Mouse (Mus musculus) myocyte (in vitro differentiated cells): ENCODE results near the gene Fam19a5. TPM values are rescaled to one million over a fixed set of nuclear protein-coding genes. Genes with fewer than 3 reads are reported as not detected.

Experiments
- H3K27me3 ChIP-seq: one replicate; pipeline ENCODE4 v1.6.1; 2011; ENCODE audit not compliant: control insufficient read depth, insufficient read depth, insufficient read length
- H3K36me3 ChIP-seq: one replicate; pipeline ENCODE4 v1.6.1; 2011; ENCODE audit not compliant: control insufficient read depth, insufficient read depth
- H3K4me2 ChIP-seq: one replicate; pipeline ENCODE4 v1.6.1; 2011; ENCODE audit warnings: low read depth, control low read depth
- H3K4me3 ChIP-seq: one replicate; pipeline ENCODE4 v1.5.1; 2011; ENCODE audit warnings: mild to moderate bottlenecking, control low read depth, moderate library complexity
- H3K79me2 ChIP-seq: one replicate; pipeline ENCODE4 v1.6.1; 2011; ENCODE audit not compliant: control insufficient read depth, insufficient read depth
- H3ac ChIP-seq: one replicate; pipeline ENCODE4 v1.6.1; 2011; ENCODE audit not compliant: control insufficient read depth, insufficient read length
- CEBPB ChIP-seq: IDR thresholded peaks from 2 replicates; pipeline ENCODE4 v1.6.1; 2011; ENCODE audit warnings: mild to moderate bottlenecking, moderate library complexity; ENCODE audit not compliant: poor library complexity, insufficient read depth, severe bottlenecking
- E2F4 ChIP-seq: IDR thresholded peaks from one replicate; pipeline ENCODE4 v1.6.1; 2011; ENCODE audit warnings: mild to moderate bottlenecking, control low read depth, moderate library complexity; ENCODE audit not compliant: insufficient read depth
- MAX ChIP-seq: IDR thresholded peaks from one replicate; pipeline ENCODE4 v1.6.1; 2011; ENCODE audit warnings: low read depth, mild to moderate bottlenecking, control low read depth
- MYOD1 ChIP-seq, 3 experiments: IDR thresholded peaks; one replicate each; pipeline ENCODE4 v1.6.1; 2011; ENCODE audit warnings: control low read depth in 2 of 3, low read depth in 2 of 3, mild to moderate bottlenecking in 2 of 3, moderate library complexity in 1 of 3; ENCODE audit not compliant: insufficient read length in 2 of 3, control insufficient read depth in 1 of 3
- MYOG ChIP-seq, 3 experiments: IDR thresholded peaks; one replicate each; pipeline ENCODE4 v1.6.1; 2011; ENCODE audit warnings: control low read depth in 2 of 3, low read depth in 2 of 3, mild to moderate bottlenecking in 2 of 3; ENCODE audit not compliant: insufficient read length in 2 of 3, control insufficient read depth in 1 of 3, insufficient read depth in 1 of 3
- POLR2A ChIP-seq: IDR thresholded peaks from one replicate; pipeline ENCODE4 v1.6.1; 2011; ENCODE audit warnings: low read depth, mild to moderate bottlenecking, control low read depth, moderate library complexity; ENCODE audit not compliant: insufficient read length
- POLR2AphosphoS2 ChIP-seq: IDR thresholded peaks from one replicate; pipeline ENCODE4 v1.6.1; 2011; ENCODE audit warnings: low read depth, control low read depth; ENCODE audit not compliant: insufficient read length
- REST ChIP-seq: IDR thresholded peaks from one replicate; pipeline ENCODE4 v1.6.1; 2011; ENCODE audit warnings: mild to moderate bottlenecking, control low read depth, moderate library complexity; ENCODE audit not compliant: insufficient read depth, insufficient read length
- SRF ChIP-seq: IDR thresholded peaks from one replicate; pipeline ENCODE4 v1.6.1; 2011; ENCODE audit warnings: low read depth; ENCODE audit not compliant: control insufficient read depth, insufficient read length
- TCF12 ChIP-seq: IDR thresholded peaks from one replicate; pipeline ENCODE4 v1.6.1; 2011; ENCODE audit warnings: mild to moderate bottlenecking, control low read depth; ENCODE audit not compliant: poor library complexity, insufficient read depth, severe bottlenecking
- TCF3 ChIP-seq: IDR thresholded peaks from one replicate; pipeline ENCODE4 v1.6.1; 2011; ENCODE audit warnings: low read depth, control low read depth; ENCODE audit not compliant: insufficient read length
- USF1 ChIP-seq: IDR thresholded peaks from one replicate; pipeline ENCODE4 v1.6.1; 2011; ENCODE audit warnings: low read depth, mild to moderate bottlenecking, control low read depth, moderate library complexity
- polyA plus RNA-seq: library from polyadenylated mRNA; unstranded; fragments of >200 nt; fragmentation: generic; extraction: Trizol; gene quantifications from one replicate; pipeline ENCODE4 v1.2.1, GENCODE M21; 2012; ENCODE audit warnings: missing spikeins

The Fam19a5 gene
- polyA plus RNA-seq, 1 experiment: 2.7 TPM

- H3K36me3 ChIP-seq: no peaks in the 10 kb centered on the region
- H3K4me3 ChIP-seq: no peak overlapping the region
- TF ChIP-seq TCF12 (no peak), E2F4 (no peak), MAX (no peak), SRF (no peak), POLR2A (no peak), CEBPB (no peak), USF1 (no peak), REST (no peak), MYOG (IDR thresholded peaks at IDR 0.05; ENCODE audit: control insufficient read depth in 1 of 3, insufficient read depth in 1 of 3, insufficient read length in 2 of 3, low read depth in 2 of 3) (no peak), POLR2AphosphoS2 (no peak), MYOD1 (IDR thresholded peaks at IDR 0.05; ENCODE audit: control insufficient read depth in 1 of 3, insufficient read length in 2 of 3, low read depth in 2 of 3) (no peak), TCF3 (no peak)
- no peaks in the 10 kb centered on the region for H3K27me3 ChIP-seq
- no peak overlapping the region for H3ac ChIP-seq
- no peak overlapping the region for H3K4me2 ChIP-seq
- no peaks in the 10 kb centered on the region for H3K79me2 ChIP-seq
These were observed 59.2 kb downstream of the Fam19a5 start for GRCm38 (mm10) chr15:87603316-87603715.

GRCm38 (mm10) chr15:87605504-87606280 lies 61.6 kb downstream of the Fam19a5 start:
- Histone ChIP-seq H3K27me3 (no peaks in the 10 kb centered on the region), H3ac (no peak overlapping the region), H3K79me2 (no peaks in the 10 kb centered on the region), H3K4me2 (no peak overlapping the region), H3K36me3 (no peaks in the 10 kb centered on the region), H3K4me3 (no peak overlapping the region)
- no peak for TF ChIP-seq TCF12
- no peak for TF ChIP-seq POLR2AphosphoS2
- TF ChIP-seq MYOG (IDR thresholded peaks at IDR 0.05; ENCODE audit: control insufficient read depth in 1 of 3, insufficient read depth in 1 of 3, insufficient read length in 2 of 3, low read depth in 2 of 3): no peak
- TF ChIP-seq CEBPB: no peak
- TF ChIP-seq MAX: no peak
- no peak for TF ChIP-seq POLR2A

GRCm38 (mm10) chr15:87606702-87607101 lies 62.6 kb downstream of the Fam19a5 start:
- H3K4me3 ChIP-seq: no peak overlapping the region
- H3K36me3 ChIP-seq: no peaks in the 10 kb centered on the region
- H3K79me2 ChIP-seq: no peaks in the 10 kb centered on the region
- H3ac ChIP-seq: no peak overlapping the region
- TF ChIP-seq REST (no peak), USF1 (no peak), E2F4 (no peak), MAX (no peak), TCF12 (no peak), MYOG (IDR thresholded peaks at IDR 0.05; ENCODE audit: control insufficient read depth in 1 of 3, insufficient read depth in 1 of 3, insufficient read length in 2 of 3, low read depth in 2 of 3) (no peak), POLR2AphosphoS2 (no peak), CEBPB (no peak), SRF (no peak), TCF3 (no peak), MYOD1 (IDR thresholded peaks at IDR 0.05; ENCODE audit: control insufficient read depth in 1 of 3, insufficient read length in 2 of 3, low read depth in 2 of 3) (no peak), POLR2A (no peak)
- no peaks in the 10 kb centered on the region for H3K27me3 ChIP-seq
- H3K4me2 ChIP-seq: no peak overlapping the region

- H3K27me3 ChIP-seq: no peaks in the 10 kb centered on the region
- H3K36me3 ChIP-seq: no peaks in the 10 kb centered on the region
- H3K4me3 ChIP-seq: no peak overlapping the region
- no peak overlapping the region for H3K4me2 ChIP-seq
- no peaks in the 10 kb centered on the region for H3K79me2 ChIP-seq
- TF ChIP-seq E2F4 (no peak), POLR2AphosphoS2 (no peak), USF1 (no peak), CEBPB (no peak), MAX (no peak), TCF3 (no peak), SRF (no peak), TCF12 (no peak), REST (no peak), MYOD1 (IDR thresholded peaks at IDR 0.05; ENCODE audit: control insufficient read depth in 1 of 3, insufficient read length in 2 of 3, low read depth in 2 of 3) (no peak), POLR2A (no peak), MYOG (IDR thresholded peaks at IDR 0.05; ENCODE audit: control insufficient read depth in 1 of 3, insufficient read depth in 1 of 3, insufficient read length in 2 of 3, low read depth in 2 of 3) (no peak)
- H3ac ChIP-seq: no peak overlapping the region
These were observed 65.1 kb downstream of the Fam19a5 start for GRCm38 (mm10) chr15:87609236-87609635.

- Histone ChIP-seq H3K79me2 (no peaks in the 10 kb centered on the region), H3K4me3 (no peak overlapping the region), H3K27me3 (no peaks in the 10 kb centered on the region), H3ac (peak overlapping the region; percentile 37), H3K36me3 (no peaks in the 10 kb centered on the region), H3K4me2 (peak overlapping the region; percentile 64)
- TF ChIP-seq MYOD1 (IDR thresholded peaks at IDR 0.05; ENCODE audit: control insufficient read depth in 1 of 3, insufficient read length in 2 of 3, low read depth in 2 of 3): peak in 2 of 3 experiments; percentile 52 to 70
- TF ChIP-seq MAX: no peak
- TF ChIP-seq TCF3: peak; percentile 0
- TF ChIP-seq TCF12: no peak
- peak in 2 of 3 experiments; percentile 63 to 82 for TF ChIP-seq MYOG (IDR thresholded peaks at IDR 0.05; ENCODE audit: control insufficient read depth in 1 of 3, insufficient read depth in 1 of 3, insufficient read length in 2 of 3, low read depth in 2 of 3)
- TF ChIP-seq POLR2AphosphoS2: no peak
- TF ChIP-seq POLR2A: peak; percentile 44
These were observed 80.0 kb downstream of the Fam19a5 start for GRCm38 (mm10) chr15:87623966-87624609.
